Mouse (Mus musculus) brain, embryonic 14.5 days (tissue): ENCODE measurements around the gene Gpx3.

ENCODE experiments used
- CTCF ChIP-seq: fragments of 200-500 bp; IDR thresholded peaks from 2 replicates; pipeline ENCODE4 v1.5.1; 2012; ENCODE audit warnings: inconsistent platforms, mild to moderate bottlenecking, moderate library complexity, borderline replicate concordance; ENCODE audit not compliant: insufficient read depth, insufficient read length; ENCODE audit errors: extremely low read depth
- POLR2A ChIP-seq: fragments of 200-500 bp; IDR thresholded peaks from 2 replicates; pipeline ENCODE4 v1.6.1; 2012; ENCODE audit warnings: mild to moderate bottlenecking, inconsistent platforms, borderline replicate concordance; ENCODE audit not compliant: poor library complexity, insufficient read depth, insufficient read length, severe bottlenecking; ENCODE audit errors: extremely low read depth

GRCm38 (mm10) chr11:54906466-54906865, 4.2 kb downstream of the Gpx3 start:
- TF ChIP-seq CTCF (no peak), POLR2A (no peak)
